11 mouse cellular contexts compared by ENCODE assay signal in genomic region chr2:143131098-143131646, GRCm38 (mm10). TPM values are rescaled to one million over a fixed set of nuclear protein-coding genes. Genes with fewer than 3 reads are reported as not detected.
DNase-seq lines count a peak whose midpoint lies in the region; ATAC-seq and TF ChIP-seq lines count a peak whose summit lies in the region.
"Had no signal": no experiment of that assay in that cellular context is flagged by ENCODE, and none has a peak within 500 bp of the region (broad histone marks: within the 10 kb centered on the region; RNA-seq: fewer than 3 reads in every experiment).

No protein-coding gene starts in this region.

- no peaks in the 10 kb centered on the region for H3K36me3 ChIP-seq in embryonic facial prominence, embryonic 14.5 days (ENCODE audit: control insufficient read depth, insufficient read depth, low read length)
- no peaks in the 10 kb centered on the region for H3K36me3 ChIP-seq in embryonic facial prominence, embryonic 10.5 days (replicated peaks)
- no peaks in the 10 kb centered on the region for H3K36me3 ChIP-seq in limb, embryonic 14.5 days (ENCODE audit: control insufficient read depth, insufficient read depth, low read length)
- no peaks in the 10 kb centered on the region for H3K36me3 ChIP-seq in limb, embryonic 10.5 days
- H3K36me3 ChIP-seq in forebrain, embryonic 16.5 days (ENCODE audit: control insufficient read depth, insufficient read depth), result no peaks in the 10 kb centered on the region
- H3K36me3 ChIP-seq in intestine, embryonic 15.5 days, result no peaks in the 10 kb centered on the region
- H3K36me3 ChIP-seq: kidney, embryonic 15.5 days had no signal

- no peak overlapping the region for H3K4me2 ChIP-seq in embryonic facial prominence, embryonic 14.5 days (ENCODE audit: low read depth, low read length)
- H3K4me2 ChIP-seq in limb, embryonic 14.5 days (replicated peaks; ENCODE audit: low read depth, low read length, severe bottlenecking), result no peak overlapping the region
- no peak overlapping the region for H3K4me2 ChIP-seq in forebrain, embryonic 16.5 days (ENCODE audit: low read length)
- H3K4me2 ChIP-seq in intestine, embryonic 15.5 days (replicated peaks), result no peak overlapping the region
- H3K4me2 ChIP-seq: kidney, embryonic 15.5 days had no signal

- no peaks in the 10 kb centered on the region for H3K4me1 ChIP-seq in embryonic facial prominence, embryonic 14.5 days (ENCODE audit: control insufficient read depth, insufficient read depth, low read length)
- H3K4me1 ChIP-seq in embryonic facial prominence, embryonic 10.5 days, result no peaks in the 10 kb centered on the region
- H3K4me1 ChIP-seq in limb, embryonic 14.5 days (ENCODE audit: control insufficient read depth, insufficient read depth, low read length), result no peaks in the 10 kb centered on the region
- no peaks in the 10 kb centered on the region for H3K4me1 ChIP-seq in limb, embryonic 10.5 days
- peaks cover 9% of the 10 kb centered on the region for H3K4me1 ChIP-seq in forebrain, embryonic 16.5 days (replicated peaks; ENCODE audit: control insufficient read depth, insufficient read depth, low read length)
- no peaks in the 10 kb centered on the region for H3K4me1 ChIP-seq in intestine, embryonic 15.5 days (replicated peaks)
- H3K4me1 ChIP-seq: kidney, embryonic 15.5 days had no signal

- H3K27ac ChIP-seq in embryonic facial prominence, embryonic 14.5 days (replicated peaks; ENCODE audit: low read depth, low read length), result no peak overlapping the region
- H3K27ac ChIP-seq in embryonic facial prominence, embryonic 10.5 days (replicated peaks), result no peak overlapping the region
- H3K27ac ChIP-seq in limb, embryonic 14.5 days (replicated peaks; ENCODE audit: low read depth, low read length), result no peak overlapping the region
- no peak overlapping the region for H3K27ac ChIP-seq in limb, embryonic 10.5 days
- H3K27ac ChIP-seq in forebrain, embryonic 16.5 days (ENCODE audit: low read length), result no peak overlapping the region
- H3K27ac ChIP-seq in intestine, embryonic 15.5 days, result no peak overlapping the region
- H3K27ac ChIP-seq: kidney, embryonic 15.5 days; liver, embryonic 14.5 days had no signal

- no peak overlapping the region for H3K9ac ChIP-seq in embryonic facial prominence, embryonic 14.5 days (ENCODE audit: low read depth, low read length)
- no peak overlapping the region for H3K9ac ChIP-seq in limb, embryonic 14.5 days (ENCODE audit: low read depth, low read length, severe bottlenecking)
- H3K9ac ChIP-seq in forebrain, embryonic 16.5 days (replicated peaks; ENCODE audit: low read depth, low read length), result no peak overlapping the region
- H3K9ac ChIP-seq in intestine, embryonic 15.5 days, result no peak overlapping the region
- H3K9ac ChIP-seq: kidney, embryonic 15.5 days; liver, embryonic 14.5 days had no signal

- no peak overlapping the region for H3K4me3 ChIP-seq in embryonic facial prominence, embryonic 14.5 days (ENCODE audit: low read depth, low read length)
- H3K4me3 ChIP-seq in embryonic facial prominence, embryonic 10.5 days, result no peak overlapping the region
- no peak overlapping the region for H3K4me3 ChIP-seq in limb, embryonic 14.5 days (replicated peaks; ENCODE audit: low read length)
- no peak overlapping the region for H3K4me3 ChIP-seq in limb, embryonic 10.5 days
- H3K4me3 ChIP-seq in forebrain, embryonic 16.5 days (replicated peaks; ENCODE audit: low read length), result no peak overlapping the region
- no peak overlapping the region for H3K4me3 ChIP-seq in intestine, embryonic 15.5 days (replicated peaks)
- H3K4me3 ChIP-seq: kidney, embryonic 15.5 days had no signal

- no peaks in the 10 kb centered on the region for H3K9me3 ChIP-seq in embryonic facial prominence, embryonic 14.5 days (ENCODE audit: control insufficient read depth, low read length)
- H3K9me3 ChIP-seq in embryonic facial prominence, embryonic 10.5 days, result no peaks in the 10 kb centered on the region
- no peaks in the 10 kb centered on the region for H3K9me3 ChIP-seq in limb, embryonic 14.5 days (ENCODE audit: control insufficient read depth, low read length)
- H3K9me3 ChIP-seq in limb, embryonic 10.5 days (replicated peaks), result no peaks in the 10 kb centered on the region
- no peaks in the 10 kb centered on the region for H3K9me3 ChIP-seq in forebrain, embryonic 16.5 days (ENCODE audit: control insufficient read depth, low read length)
- no peaks in the 10 kb centered on the region for H3K9me3 ChIP-seq in intestine, embryonic 15.5 days
- H3K9me3 ChIP-seq: kidney, embryonic 15.5 days had no signal

- no peak for ATAC-seq in embryonic facial prominence, embryonic 14.5 days (ENCODE audit: low read depth)
- no peak for ATAC-seq in limb, embryonic 14.5 days (ENCODE audit: low FRiP score, low read depth)
- peak; percentile 90 for ATAC-seq in forebrain, embryonic 16.5 days
- ATAC-seq in intestine, embryonic 15.5 days, result no peak
- ATAC-seq in megakaryocyte, adult 5-6 weeks (ENCODE audit: poor library complexity, severe bottlenecking), result no peak

- H3K27me3 ChIP-seq in embryonic facial prominence, embryonic 14.5 days (replicated peaks; ENCODE audit: control insufficient read depth, insufficient read depth, low read length), result no peaks in the 10 kb centered on the region
- H3K27me3 ChIP-seq in embryonic facial prominence, embryonic 10.5 days (replicated peaks; ENCODE audit: low read depth, poor library complexity, severe bottlenecking), result no peaks in the 10 kb centered on the region
- H3K27me3 ChIP-seq in limb, embryonic 14.5 days (ENCODE audit: control insufficient read depth, insufficient read depth, low read length), result no peaks in the 10 kb centered on the region
- H3K27me3 ChIP-seq in limb, embryonic 10.5 days (ENCODE audit: low read depth, poor library complexity, severe bottlenecking), result no peaks in the 10 kb centered on the region
- no peaks in the 10 kb centered on the region for H3K27me3 ChIP-seq in forebrain, embryonic 16.5 days (replicated peaks; ENCODE audit: control insufficient read depth, insufficient read depth, low read length)
- H3K27me3 ChIP-seq in intestine, embryonic 15.5 days (replicated peaks), result no peaks in the 10 kb centered on the region
- H3K27me3 ChIP-seq: kidney, embryonic 15.5 days had no signal

- WGBS in embryonic facial prominence, embryonic 14.5 days, result 68% methylated on average over 5 of the region's 5 CpGs
- 87% methylated on average over 5 of the region's 5 CpGs for WGBS in embryonic facial prominence, embryonic 10.5 days
- WGBS in limb, embryonic 14.5 days, result 68% methylated on average over 5 of the region's 5 CpGs
- 86% methylated on average over 5 of the region's 5 CpGs for WGBS in limb, embryonic 10.5 days
- 54% methylated on average over 5 of the region's 5 CpGs for WGBS in forebrain, embryonic 16.5 days
- WGBS in intestine, embryonic 15.5 days, result 63% methylated on average over 5 of the region's 5 CpGs

- peak; percentile 24 for DNase-seq in embryonic facial prominence, embryonic 14.5 days (ENCODE audit: low spot score)
- DNase-seq in embryonic facial prominence, embryonic 10.5 days (ENCODE audit: low spot score), result no peak
- peak; percentile 14 for DNase-seq in limb, embryonic 14.5 days (ENCODE audit: low spot score)
- no peak for DNase-seq in limb, embryonic 10.5 days (ENCODE audit: low spot score)
- peak; percentile 5 to 32 for DNase-seq in adrenal gland, postnatal 36 days

- TF ChIP-seq POLR2A in limb, embryonic 14.5 days (IDR thresholded peaks at IDR 0.05; ENCODE audit: borderline replicate concordance, extremely low read depth, insufficient read depth, insufficient read length), result no peak

RNA-seq across cellular contexts. Expression of gene Otor, which starts 52.9 kb away (rescaled TPM):
- 55.4 and 62.6 TPM in 2 replicates for polyA plus RNA-seq in embryonic facial prominence, embryonic 14.5 days (2014; fragmentation: Nextera tagmentation; extraction: Ambion mirVana)
- 0.64 and 3.8 TPM in 2 replicates for polyA plus RNA-seq in embryonic facial prominence, embryonic 10.5 days (2016; fragmentation: Nextera tagmentation; extraction: Ambion mirVana)
- 5.6 and 5.8 TPM in 2 replicates for polyA plus RNA-seq in limb, embryonic 14.5 days (2012; rRNA removed)
- 7.7 and 10.5 TPM in 2 replicates for polyA plus RNA-seq in limb, embryonic 14.5 days (2014; fragmentation: Nextera tagmentation; extraction: Ambion mirVana)
- polyA plus RNA-seq in limb, embryonic 10.5 days (2016; fragmentation: Nextera tagmentation; extraction: Ambion mirVana), result 0.79 and 1.8 TPM in 2 replicates
- not detected for total RNA-seq in adrenal gland, postnatal 36 days (2021)
- 0.53 and 0.97 TPM in 2 replicates for polyA plus RNA-seq in forebrain, embryonic 16.5 days (2015; fragmentation: Nextera tagmentation; extraction: Ambion mirVana)
- polyA plus RNA-seq in intestine, embryonic 15.5 days (2015; fragmentation: Nextera tagmentation; extraction: Ambion mirVana), result 0.18 and 0.85 TPM in 2 replicates
- not detected in 2 replicates for total RNA-seq in megakaryocyte, adult 5-6 weeks (2015)
- not detected in 2 replicates for total RNA-seq in megakaryocyte, adult 5-6 weeks (2017)
- total RNA-seq: gastrocnemius, postnatal 4 days had no signal

Comparison
In these comparisons a context has a peak if more than half of its experiments do, and no peak if none do; other contexts are left out.
1. DNase-seq: peak in embryonic facial prominence, embryonic 14.5 days (single experiment), limb, embryonic 14.5 days (single experiment) and adrenal gland, postnatal 36 days (2 of 2); none in embryonic facial prominence, embryonic 10.5 days (single experiment) and limb, embryonic 10.5 days (single experiment).